Mouse (Mus musculus): ENCODE measurements around the gene Srp72.

GRCm38 (mm10) chr5:77015544-77016482 lies 41.3 kb downstream of the Srp72 start, which contains the start of gene Thegl:
- TF ChIP-seq CTCF (IDR thresholded peaks at IDR 0.05; ENCODE audit: low read depth, low read length) = no peak
- TF ChIP-seq POLR2A (IDR thresholded peaks at IDR 0.05; ENCODE audit: borderline replicate concordance, low read depth, low read length) = no peak

All from bone marrow macrophage, adult 2 months (primary cell).